ENCODE assay signal across 33 mouse cellular contexts in the genomic region with DNA sequence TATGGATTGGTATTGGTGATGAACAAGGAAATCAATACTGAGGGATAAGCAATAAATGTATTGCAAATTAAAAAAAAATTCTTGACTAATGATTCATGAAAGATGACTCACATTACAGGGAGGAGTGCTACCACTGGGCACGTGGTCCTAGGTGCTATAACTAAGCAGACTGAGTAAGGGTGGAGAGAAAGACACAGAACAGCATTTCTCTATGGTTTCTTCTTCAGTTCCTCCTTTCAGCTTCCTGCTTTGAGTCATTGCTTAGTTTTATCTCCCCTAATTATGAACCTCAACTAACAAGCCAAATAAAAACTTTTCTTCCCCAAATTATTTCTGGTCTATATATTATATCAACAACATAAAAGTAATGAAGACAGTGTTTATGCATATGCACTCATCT. TPM values are rescaled to one million over a fixed set of nuclear protein-coding genes. Genes with fewer than 3 reads are reported as not detected.
"Had no signal": no experiment of that assay in that cellular context is flagged by ENCODE, and none has a peak within 500 bp of the region (broad histone marks: within the 10 kb centered on the region; RNA-seq: fewer than 3 reads in every experiment).

No protein-coding gene starts in this region.

- H3K27me3 ChIP-seq: embryonic facial prominence, embryonic 12.5 days; embryonic facial prominence, embryonic 13.5 days; embryonic facial prominence, embryonic 15.5 days; forebrain, embryonic 12.5 days; forebrain, embryonic 13.5 days; forebrain, embryonic 15.5 days had no signal

- H3K27ac ChIP-seq: embryonic facial prominence, embryonic 10.5 days; embryonic facial prominence, embryonic 12.5 days; embryonic facial prominence, embryonic 13.5 days; embryonic facial prominence, embryonic 15.5 days; forebrain, embryonic 10.5 days; forebrain, embryonic 12.5 days; forebrain, embryonic 13.5 days; forebrain, embryonic 15.5 days; gastrocnemius, adult 2 months; heart, adult 2 months; heart, embryonic 10.5 days had no signal

- H3K4me1 ChIP-seq: embryonic facial prominence, embryonic 10.5 days; embryonic facial prominence, embryonic 12.5 days; embryonic facial prominence, embryonic 13.5 days; embryonic facial prominence, embryonic 15.5 days; forebrain, embryonic 10.5 days; forebrain, embryonic 12.5 days; forebrain, embryonic 13.5 days; forebrain, embryonic 15.5 days; heart, embryonic 10.5 days had no signal

- ATAC-seq: forebrain, embryonic 13.5 days; forebrain, embryonic 14.5 days; forebrain, embryonic 15.5 days; forebrain, postnatal 0 days had no signal

- H3K9ac ChIP-seq: embryonic facial prominence, embryonic 12.5 days; embryonic facial prominence, embryonic 13.5 days; embryonic facial prominence, embryonic 15.5 days; forebrain, embryonic 12.5 days; forebrain, embryonic 13.5 days; forebrain, embryonic 15.5 days; forebrain, postnatal 0 days had no signal

- H3K9me3 ChIP-seq: embryonic facial prominence, embryonic 10.5 days; embryonic facial prominence, embryonic 12.5 days; embryonic facial prominence, embryonic 13.5 days; embryonic facial prominence, embryonic 15.5 days; forebrain, embryonic 10.5 days; forebrain, embryonic 12.5 days; forebrain, embryonic 13.5 days; forebrain, embryonic 15.5 days; heart, embryonic 10.5 days had no signal

- H3K4me3 ChIP-seq: embryonic facial prominence, embryonic 10.5 days; embryonic facial prominence, embryonic 12.5 days; embryonic facial prominence, embryonic 13.5 days; embryonic facial prominence, embryonic 15.5 days; erythroblast, embryonic 14.5 days; forebrain, embryonic 10.5 days; forebrain, embryonic 12.5 days; forebrain, embryonic 13.5 days; forebrain, embryonic 15.5 days; gastrocnemius, adult 2 months; heart, adult 2 months; heart, embryonic 10.5 days had no signal

- H3K4me2 ChIP-seq: embryonic facial prominence, embryonic 12.5 days; embryonic facial prominence, embryonic 13.5 days; embryonic facial prominence, embryonic 15.5 days; forebrain, embryonic 12.5 days; forebrain, embryonic 13.5 days; forebrain, embryonic 15.5 days had no signal

- H3K36me3 ChIP-seq: embryonic facial prominence, embryonic 10.5 days; embryonic facial prominence, embryonic 12.5 days; embryonic facial prominence, embryonic 13.5 days; embryonic facial prominence, embryonic 15.5 days; forebrain, embryonic 10.5 days; forebrain, embryonic 12.5 days; forebrain, embryonic 15.5 days; heart, embryonic 10.5 days had no signal

- DNase-seq: cerebellum, adult 9-11 months; cerebellum, postnatal 10 days; cerebellum, postnatal 14 days; cerebellum, postnatal 25 days; cerebellum, postnatal 36 days; embryo, embryonic 11 days; forebrain, postnatal 0 days; gastrocnemius, adult 2 months; gastrocnemius, postnatal 10 days; gastrocnemius, postnatal 14 days; gastrocnemius, postnatal 25 days; gastrocnemius, postnatal 36 days; heart, adult 11 months; heart, adult 18-20 months; heart, adult 2 months had no signal

RNA-seq across cellular contexts. Expression of a gene that starts 26.2 kb away (rescaled TPM):
- total RNA-seq: common myeloid progenitor, adult 5-6 weeks; gastrocnemius, adult 18-20 months; gastrocnemius, adult 2 months; gastrocnemius, adult 8-10 months; gastrocnemius, postnatal 10 days; gastrocnemius, postnatal 14 days; gastrocnemius, postnatal 25 days; gastrocnemius, postnatal 36 days; gastrocnemius, postnatal 4 days; granulocyte monocyte progenitor cell, adult 5-6 weeks; heart, adult 18-20 months; heart, adult 2 months; heart, adult 8-10 months had no signal
- polyA plus RNA-seq: erythroblast, embryonic 14.5 days; gonadal fat pad, adult 2 months had no signal
